14 mouse cellular contexts compared by ENCODE assay signal in genomic region chr10:80315315-80315714, GRCm38 (mm10). TPM values are rescaled to one million over a fixed set of nuclear protein-coding genes. Genes with fewer than 3 reads are reported as not detected.
DNase-seq lines count a peak whose midpoint lies in the region; ATAC-seq and TF ChIP-seq lines count a peak whose summit lies in the region.
"Had no signal": no experiment of that assay in that cellular context is flagged by ENCODE, and none has a peak within 500 bp of the region (broad histone marks: within the 10 kb centered on the region; RNA-seq: fewer than 3 reads in every experiment).

No protein-coding gene starts in this region.

- peaks cover 25% of the 10 kb centered on the region for H3K4me1 ChIP-seq in intestine, embryonic 16.5 days (ENCODE audit: control insufficient read depth, insufficient read depth, low read length)
- peaks cover 10% of the 10 kb centered on the region for H3K4me1 ChIP-seq in intestine, postnatal 0 days (replicated peaks; ENCODE audit: control insufficient read depth, insufficient read depth, low read length)
- H3K4me1 ChIP-seq in neural tube, embryonic 12.5 days: peaks cover 49% of the 10 kb centered on the region
- peaks cover 45% of the 10 kb centered on the region for H3K4me1 ChIP-seq in limb, embryonic 10.5 days

- ATAC-seq in intestine, embryonic 16.5 days: no peak
- no peak for ATAC-seq in intestine, postnatal 0 days
- ATAC-seq in neural tube, embryonic 12.5 days (ENCODE audit: low FRiP score, low read depth): no peak

- H3K4me2 ChIP-seq in intestine, embryonic 16.5 days (ENCODE audit: low read depth, low read length): no peak overlapping the region
- H3K4me2 ChIP-seq in intestine, postnatal 0 days (replicated peaks; ENCODE audit: low read depth): no peak overlapping the region
- H3K4me2 ChIP-seq in neural tube, embryonic 12.5 days (replicated peaks): 0 out of 2 replicates have a peak overlapping the region, but pooled peaks have one; percentile 3

- TF ChIP-seq CTCF in intestine, postnatal 0 days (IDR thresholded peaks at IDR 0.05; ENCODE audit: low read depth): no peak

- H3K9ac ChIP-seq in intestine, embryonic 16.5 days (ENCODE audit: low read depth, low read length): peak overlapping the region; percentile 19; the same call in 1 of the 2 replicates
- H3K9ac ChIP-seq in intestine, postnatal 0 days (ENCODE audit: low read depth, low read length): no peak overlapping the region
- 0 out of 2 replicates have a peak overlapping the region, but pooled peaks have one; percentile 21 for H3K9ac ChIP-seq in neural tube, embryonic 12.5 days

- H3K27me3 ChIP-seq in intestine, embryonic 16.5 days (replicated peaks; ENCODE audit: control insufficient read depth, insufficient read depth, low read length): peaks cover 52% of the 10 kb centered on the region
- H3K27me3 ChIP-seq in intestine, postnatal 0 days (replicated peaks; ENCODE audit: control insufficient read depth, insufficient read depth, low read length): peaks cover 47% of the 10 kb centered on the region
- peaks cover 61% of the 10 kb centered on the region for H3K27me3 ChIP-seq in neural tube, embryonic 12.5 days (replicated peaks)
- peaks cover 83% of the 10 kb centered on the region for H3K27me3 ChIP-seq in limb, embryonic 10.5 days (ENCODE audit: low read depth, poor library complexity, severe bottlenecking)

- peak; percentile 28 to 35 for DNase-seq in cerebellum, postnatal 14 days
- DNase-seq in cerebellum, postnatal 4 days (ENCODE audit: low spot score in 2 of 2): no peak
- no peak for DNase-seq in neural tube, embryonic 10.5 days (ENCODE audit: extremely low spot score, low spot score)
- DNase-seq in limb, embryonic 10.5 days (ENCODE audit: low spot score): no peak
- no peak for DNase-seq in left cerebral cortex, adult 11 months (ENCODE audit: low spot score)
- DNase-seq: B cell, adult 2 months; gastrocnemius, postnatal 14 days; heart, postnatal 14 days; kidney, adult 8-10 months; left cerebral cortex, postnatal 4 days; thymus, postnatal 14 days had no signal

- no peak overlapping the region for H3K4me3 ChIP-seq in intestine, embryonic 16.5 days (ENCODE audit: low read length)
- no peak overlapping the region for H3K4me3 ChIP-seq in intestine, postnatal 0 days (ENCODE audit: low read depth, low read length)
- H3K4me3 ChIP-seq in neural tube, embryonic 12.5 days: no peak overlapping the region
- H3K4me3 ChIP-seq in limb, embryonic 10.5 days: peak overlapping the region; percentile 25

- 44% methylated on average over 27 of the region's 27 CpGs for WGBS in intestine, embryonic 16.5 days
- WGBS in intestine, postnatal 0 days: 46% methylated on average over 27 of the region's 27 CpGs
- 44% methylated on average over 27 of the region's 27 CpGs for WGBS in neural tube, embryonic 12.5 days
- 48% methylated on average over 27 of the region's 27 CpGs for WGBS in limb, embryonic 10.5 days

- no peaks in the 10 kb centered on the region for H3K9me3 ChIP-seq in intestine, embryonic 16.5 days (ENCODE audit: control insufficient read depth, low read length)
- H3K9me3 ChIP-seq in intestine, postnatal 0 days (ENCODE audit: control insufficient read depth): no peaks in the 10 kb centered on the region
- H3K9me3 ChIP-seq in neural tube, embryonic 12.5 days: no peaks in the 10 kb centered on the region
- no peaks in the 10 kb centered on the region for H3K9me3 ChIP-seq in limb, embryonic 10.5 days (replicated peaks)

- H3K36me3 ChIP-seq in intestine, embryonic 16.5 days (ENCODE audit: control insufficient read depth, insufficient read depth, low read length): peaks cover 6% of the 10 kb centered on the region; the same call in 1 of the 2 replicates
- peaks cover 24% of the 10 kb centered on the region for H3K36me3 ChIP-seq in intestine, postnatal 0 days (ENCODE audit: control insufficient read depth, insufficient read depth)
- H3K36me3 ChIP-seq in neural tube, embryonic 12.5 days: peaks cover 87% of the 10 kb centered on the region
- H3K36me3 ChIP-seq in limb, embryonic 10.5 days: peaks cover 22% of the 10 kb centered on the region

- no peak overlapping the region for H3K27ac ChIP-seq in intestine, embryonic 16.5 days (ENCODE audit: low read length)
- no peak overlapping the region for H3K27ac ChIP-seq in intestine, postnatal 0 days (ENCODE audit: low read depth, low read length)
- no peak overlapping the region for H3K27ac ChIP-seq in neural tube, embryonic 12.5 days
- H3K27ac ChIP-seq in limb, embryonic 10.5 days: peak overlapping the region; percentile 27; the same call in 1 of the 2 replicates

RNA-seq across cellular contexts. Expression of gene 2310011J03Rik, which starts 5.0 kb away (rescaled TPM):
- polyA plus RNA-seq in intestine, embryonic 16.5 days (2015; fragmentation: Nextera tagmentation; extraction: Ambion mirVana): 60.4 and 64.3 TPM in 2 replicates
- 85.2 and 87.6 TPM in 2 replicates for polyA plus RNA-seq in intestine, postnatal 0 days (2015; fragmentation: Nextera tagmentation; extraction: Ambion mirVana)
- 37.7 and 41.1 TPM in 2 replicates for polyA plus RNA-seq in neural tube, embryonic 12.5 days (2016; fragmentation: Nextera tagmentation; extraction: Ambion mirVana)
- 58.2 and 60.9 TPM in 2 replicates for polyA plus RNA-seq in limb, embryonic 10.5 days (2016; fragmentation: Nextera tagmentation; extraction: Ambion mirVana)

RNA-seq across cellular contexts. Expression of gene Pcsk4, which starts 14.0 kb away (rescaled TPM):
- polyA plus RNA-seq in intestine, embryonic 16.5 days (2015; fragmentation: Nextera tagmentation; extraction: Ambion mirVana): 10.8 and 12.9 TPM in 2 replicates
- polyA plus RNA-seq in intestine, postnatal 0 days (2015; fragmentation: Nextera tagmentation; extraction: Ambion mirVana): 13.1 and 18.8 TPM in 2 replicates
- polyA plus RNA-seq in neural tube, embryonic 12.5 days (2016; fragmentation: Nextera tagmentation; extraction: Ambion mirVana): 2.2 and 2.3 TPM in 2 replicates
- polyA plus RNA-seq in limb, embryonic 10.5 days (2016; fragmentation: Nextera tagmentation; extraction: Ambion mirVana): 6.1 and 6.3 TPM in 2 replicates

RNA-seq across cellular contexts. Expression of gene Reep6, which starts 14.4 kb away (rescaled TPM):
- 255 and 314 TPM in 2 replicates for polyA plus RNA-seq in intestine, embryonic 16.5 days (2015; fragmentation: Nextera tagmentation; extraction: Ambion mirVana)
- polyA plus RNA-seq in intestine, postnatal 0 days (2015; fragmentation: Nextera tagmentation; extraction: Ambion mirVana): 261 and 282 TPM in 2 replicates
- 3.4 and 3.6 TPM in 2 replicates for polyA plus RNA-seq in neural tube, embryonic 12.5 days (2016; fragmentation: Nextera tagmentation; extraction: Ambion mirVana)
- polyA plus RNA-seq in limb, embryonic 10.5 days (2016; fragmentation: Nextera tagmentation; extraction: Ambion mirVana): 5.4 and 6.6 TPM in 2 replicates

RNA-seq across cellular contexts. Expression of gene Apc2, which starts 19.5 kb away (rescaled TPM):
- 2.4 and 3.1 TPM in 2 replicates for polyA plus RNA-seq in intestine, embryonic 16.5 days (2015; fragmentation: Nextera tagmentation; extraction: Ambion mirVana)
- polyA plus RNA-seq in intestine, postnatal 0 days (2015; fragmentation: Nextera tagmentation; extraction: Ambion mirVana): 1.1 and 1.6 TPM in 2 replicates
- 160 and 175 TPM in 2 replicates for polyA plus RNA-seq in neural tube, embryonic 12.5 days (2016; fragmentation: Nextera tagmentation; extraction: Ambion mirVana)
- 0.90 and 2.9 TPM in 2 replicates for polyA plus RNA-seq in limb, embryonic 10.5 days (2016; fragmentation: Nextera tagmentation; extraction: Ambion mirVana)

RNA-seq across cellular contexts. Expression of gene Rps15, which starts 23.1 kb away (rescaled TPM):
- polyA plus RNA-seq in intestine, embryonic 16.5 days (2015; fragmentation: Nextera tagmentation; extraction: Ambion mirVana): 894 and 922 TPM in 2 replicates
- 708 and 727 TPM in 2 replicates for polyA plus RNA-seq in intestine, postnatal 0 days (2015; fragmentation: Nextera tagmentation; extraction: Ambion mirVana)
- polyA plus RNA-seq in neural tube, embryonic 12.5 days (2016; fragmentation: Nextera tagmentation; extraction: Ambion mirVana): 643 and 654 TPM in 2 replicates
- 1,092 and 1,255 TPM in 2 replicates for polyA plus RNA-seq in limb, embryonic 10.5 days (2016; fragmentation: Nextera tagmentation; extraction: Ambion mirVana)

Comparison
In these comparisons a context has a peak if more than half of its experiments do, and no peak if none do; other contexts are left out.
1. DNase-seq: peak in cerebellum, postnatal 14 days (2 of 2); none in cerebellum, postnatal 4 days (0 of 2), neural tube, embryonic 10.5 days (single experiment), limb, embryonic 10.5 days (single experiment) and left cerebral cortex, adult 11 months (single experiment).
2. RNA of gene Reep6, which starts 14.4 kb away (polyA plus RNA-seq): 261 to 282 TPM in intestine, postnatal 0 days and 255 to 314 TPM in intestine, embryonic 16.5 days; 5.4 to 6.6 TPM in limb, embryonic 10.5 days and 3.4 to 3.6 TPM in neural tube, embryonic 12.5 days; every median in the first group is over 10 times any median in the second.